Comparison of ENCODE assay signal across 8 mouse cellular contexts in genomic region chr12:101976651-101977403, GRCm38 (mm10). TPM values are rescaled to one million over a fixed set of nuclear protein-coding genes. Genes with fewer than 3 reads are reported as not detected.
DNase-seq lines count a peak whose midpoint lies in the region; ATAC-seq and TF ChIP-seq lines count a peak whose summit lies in the region.

No protein-coding gene starts in this region.

- peaks cover 22% of the 10 kb centered on the region for H3K4me1 ChIP-seq in forebrain, embryonic 12.5 days
- H3K4me1 ChIP-seq in liver, embryonic 14.5 days (replicated peaks; ENCODE audit: control insufficient read depth in 2 of 2, insufficient read depth in 2 of 2, low read length in 1 of 2), result peaks cover 27 to 39% of the 10 kb centered on the region in 2 experiments

- H3K9ac ChIP-seq in forebrain, embryonic 12.5 days, result peak overlapping the region; percentile 88
- H3K9ac ChIP-seq in liver, embryonic 14.5 days (replicated peaks), result peak overlapping the region; percentile 94

- H3K9me3 ChIP-seq in forebrain, embryonic 12.5 days, result no peaks in the 10 kb centered on the region
- no peaks in the 10 kb centered on the region for H3K9me3 ChIP-seq in liver, embryonic 14.5 days (ENCODE audit: control insufficient read depth, low read length)

- DNase-seq in frontal cortex, postnatal 25 days (ENCODE audit: low spot score in 2 of 2), result no peak
- peak; percentile 74 for DNase-seq in A20 (ENCODE audit: low read depth, low spot score)
- no peak for DNase-seq in liver, embryonic 14.5 days (ENCODE audit: low read depth in 3 of 3, low spot score in 3 of 3)
- no peak for DNase-seq in right cerebral cortex, adult 2 months (ENCODE audit: low spot score in 2 of 2)
- DNase-seq in cerebellum, postnatal 25 days, result no peak
- DNase-seq in urinary bladder, postnatal 25 days (ENCODE audit: low spot score), result no peak

- 0 out of 2 replicates have a peak, but pooled peaks cover 7% of the 10 kb centered on the region for H3K36me3 ChIP-seq in forebrain, embryonic 12.5 days (replicated peaks)
- peaks cover 1% of the 10 kb centered on the region for H3K36me3 ChIP-seq in liver, embryonic 14.5 days (replicated peaks; ENCODE audit: control insufficient read depth, insufficient read depth, low read depth)

- no peak for TF ChIP-seq CTCF in liver, embryonic 14.5 days (IDR thresholded peaks at IDR 0.05; ENCODE audit: low read depth)

- peak overlapping the region; percentile 76 for H3K4me2 ChIP-seq in forebrain, embryonic 12.5 days
- H3K4me2 ChIP-seq in liver, embryonic 14.5 days (ENCODE audit: low read depth), result peak overlapping the region; percentile 95

- ATAC-seq in frontal cortex, adult (ENCODE audit: low TSS enrichment), result peak; percentile 7; the same call in 1 of the 2 replicates
- ATAC-seq in forebrain, embryonic 12.5 days (ENCODE audit: low FRiP score), result no peak
- ATAC-seq in liver, embryonic 14.5 days (ENCODE audit: insufficient read depth), result no peak

- no peak for TF ChIP-seq EP300 in liver, embryonic 14.5 days (IDR thresholded peaks at IDR 0.05; ENCODE audit: low read depth)

- peak overlapping the region; percentile 91; the same call in 1 of the 2 replicates for H3K27ac ChIP-seq in forebrain, embryonic 12.5 days
- H3K27ac ChIP-seq in liver, embryonic 14.5 days, result peak overlapping the region; percentile 76

- H3K4me3 ChIP-seq in forebrain, embryonic 12.5 days (replicated peaks), result peak overlapping the region; percentile 93
- peak overlapping the region; percentile 91 to 94 for H3K4me3 ChIP-seq in liver, embryonic 14.5 days (ENCODE audit: insufficient read depth in 1 of 2, low read depth in 2 of 2, low read length in 2 of 2)

- 15% methylated on average over 13 of the region's 13 CpGs for WGBS in forebrain, embryonic 12.5 days
- 13% methylated on average over 13 of the region's 13 CpGs for WGBS in liver, embryonic 14.5 days (ENCODE audit: insufficient replicate concordance)

- H3K27me3 ChIP-seq in forebrain, embryonic 12.5 days, result no peaks in the 10 kb centered on the region
- H3K27me3 ChIP-seq in liver, embryonic 14.5 days (ENCODE audit: control insufficient read depth, insufficient read depth, low read length), result no peaks in the 10 kb centered on the region

RNA-seq across cellular contexts. Expression of gene Cpsf2, which starts 1.0 kb away (rescaled TPM):
- polyA plus RNA-seq in forebrain, embryonic 12.5 days (2016; fragmentation: Nextera tagmentation; extraction: Ambion mirVana), result 41.4 and 43.0 TPM in 2 replicates
- polyA plus RNA-seq in liver, embryonic 14.5 days (2012; rRNA removed), result 6.3 and 10.1 TPM in 2 replicates
- polyA plus RNA-seq in liver, embryonic 14.5 days (2014; fragmentation: Nextera tagmentation; extraction: Ambion mirVana), result 21.1 and 23.2 TPM in 2 replicates

RNA-seq across cellular contexts. Expression of gene Atxn3, which starts 18.8 kb away (rescaled TPM):
- polyA plus RNA-seq in forebrain, embryonic 12.5 days (2016; fragmentation: Nextera tagmentation; extraction: Ambion mirVana), result 16.2 and 16.4 TPM in 2 replicates
- polyA plus RNA-seq in liver, embryonic 14.5 days (2012; rRNA removed), result 3.8 and 5.5 TPM in 2 replicates
- 9.9 and 11.1 TPM in 2 replicates for polyA plus RNA-seq in liver, embryonic 14.5 days (2014; fragmentation: Nextera tagmentation; extraction: Ambion mirVana)
